8 mouse cellular contexts compared by ENCODE assay signal in genomic region chr13:64312916-64313289, GRCm38 (mm10). TPM values are rescaled to one million over a fixed set of nuclear protein-coding genes. Genes with fewer than 3 reads are reported as not detected.
DNase-seq lines count a peak whose midpoint lies in the region; ATAC-seq and TF ChIP-seq lines count a peak whose summit lies in the region.

No protein-coding gene starts in this region.

- H3K4me2 ChIP-seq in lung, postnatal 0 days (replicated peaks; ENCODE audit: low read depth, low read length) = peak overlapping the region; percentile 68
- H3K4me2 ChIP-seq in forebrain, embryonic 12.5 days = peak overlapping the region; percentile 59
- H3K4me2 ChIP-seq in liver, embryonic 11.5 days = peak overlapping the region; percentile 73
- peak overlapping the region; percentile 63 for H3K4me2 ChIP-seq in stomach, embryonic 15.5 days

- H3K27ac ChIP-seq in lung, postnatal 0 days (ENCODE audit: low read length) = peak overlapping the region; percentile 2; the same call in 1 of the 2 replicates
- H3K27ac ChIP-seq in forebrain, embryonic 12.5 days = no peak overlapping the region
- H3K27ac ChIP-seq in liver, embryonic 11.5 days (ENCODE audit: low read depth, low read length) = peak overlapping the region; percentile 50
- peak overlapping the region; percentile 45; the same call in 1 of the 2 replicates for H3K27ac ChIP-seq in stomach, embryonic 15.5 days

- no peak for ATAC-seq in lung, postnatal 0 days
- ATAC-seq in forebrain, embryonic 12.5 days (ENCODE audit: low FRiP score) = peak; percentile 48
- peak; percentile 49 for ATAC-seq in liver, embryonic 11.5 days (replicated peaks; ENCODE audit: low FRiP score)
- no peak for ATAC-seq in stomach, embryonic 15.5 days (ENCODE audit: insufficient read depth, low FRiP score, low read depth)

- H3K9ac ChIP-seq in lung, postnatal 0 days (replicated peaks; ENCODE audit: low read depth) = no peak overlapping the region
- H3K9ac ChIP-seq in forebrain, embryonic 12.5 days = no peak overlapping the region
- H3K9ac ChIP-seq in liver, embryonic 11.5 days (ENCODE audit: low read depth, low read length) = peak overlapping the region; percentile 74
- H3K9ac ChIP-seq in stomach, embryonic 15.5 days = no peak overlapping the region

- H3K36me3 ChIP-seq in lung, postnatal 0 days (ENCODE audit: insufficient read depth, low read length) = peaks cover 8% of the 10 kb centered on the region
- no peaks in the 10 kb centered on the region for H3K36me3 ChIP-seq in forebrain, embryonic 12.5 days (replicated peaks)
- H3K36me3 ChIP-seq in liver, embryonic 11.5 days (ENCODE audit: control insufficient read depth, insufficient read depth, low read length) = no peaks in the 10 kb centered on the region
- 0 out of 2 replicates have a peak, but pooled peaks cover 2% of the 10 kb centered on the region for H3K36me3 ChIP-seq in stomach, embryonic 15.5 days

- H3K4me1 ChIP-seq in lung, postnatal 0 days (ENCODE audit: insufficient read depth, low read depth, low read length) = peaks cover 7% of the 10 kb centered on the region
- peaks cover 8% of the 10 kb centered on the region; the same call in 1 of the 2 replicates for H3K4me1 ChIP-seq in forebrain, embryonic 12.5 days
- H3K4me1 ChIP-seq in liver, embryonic 11.5 days (replicated peaks; ENCODE audit: control insufficient read depth, insufficient read depth, low read length) = peaks cover 28% of the 10 kb centered on the region
- peaks cover 16% of the 10 kb centered on the region; the same call in 1 of the 2 replicates for H3K4me1 ChIP-seq in stomach, embryonic 15.5 days

- 0% methylated on average over 2 of the region's 2 CpGs for WGBS in lung, postnatal 0 days
- whole genome bisulfite sequencing in forebrain, embryonic 12.5 days = 2% methylated on average over 2 of the region's 2 CpGs
- WGBS in liver, embryonic 11.5 days = 0% methylated on average over 2 of the region's 2 CpGs
- 0% methylated on average over 2 of the region's 2 CpGs for WGBS in stomach, embryonic 15.5 days

- peak overlapping the region; percentile 84; the same call in 1 of the 2 replicates for H3K4me3 ChIP-seq in lung, postnatal 0 days (ENCODE audit: low read depth, low read length)
- H3K4me3 ChIP-seq in forebrain, embryonic 12.5 days (replicated peaks) = peak overlapping the region; percentile 65
- H3K4me3 ChIP-seq in liver, embryonic 11.5 days (ENCODE audit: low read depth, low read length) = peak overlapping the region; percentile 56
- H3K4me3 ChIP-seq in stomach, embryonic 15.5 days (replicated peaks) = peak overlapping the region; percentile 77

- H3K27me3 ChIP-seq in lung, postnatal 0 days (replicated peaks; ENCODE audit: insufficient read depth, low read length) = no peaks in the 10 kb centered on the region
- no peaks in the 10 kb centered on the region; the same call in 1 of the 2 replicates for H3K27me3 ChIP-seq in forebrain, embryonic 12.5 days
- H3K27me3 ChIP-seq in liver, embryonic 11.5 days (replicated peaks; ENCODE audit: control insufficient read depth, insufficient read depth, low read length) = no peaks in the 10 kb centered on the region
- no peaks in the 10 kb centered on the region for H3K27me3 ChIP-seq in stomach, embryonic 15.5 days (replicated peaks)

- TF ChIP-seq CTCF in lung, postnatal 0 days (IDR thresholded peaks at IDR 0.05) = no peak

- H3K9me3 ChIP-seq in lung, postnatal 0 days (ENCODE audit: low read length) = no peaks in the 10 kb centered on the region
- no peaks in the 10 kb centered on the region for H3K9me3 ChIP-seq in forebrain, embryonic 12.5 days
- H3K9me3 ChIP-seq in liver, embryonic 11.5 days (ENCODE audit: control insufficient read depth, low read length) = no peaks in the 10 kb centered on the region
- H3K9me3 ChIP-seq in stomach, embryonic 15.5 days = no peaks in the 10 kb centered on the region

- DNase-seq in lung, postnatal 0 days (ENCODE audit: low spot score) = no peak
- DNase-seq in lung, postnatal 10 days = no peak
- no peak for DNase-seq in liver, embryonic 11.5 days (ENCODE audit: low spot score)
- no peak for DNase-seq in thymus, postnatal 0 days (ENCODE audit: low spot score)
- DNase-seq in right cerebral cortex, postnatal 14 days = no peak
- no peak for DNase-seq in adrenal gland, postnatal 10 days

- no peak for TF ChIP-seq EP300 in lung, postnatal 0 days (IDR thresholded peaks at IDR 0.05)

RNA-seq across cellular contexts. Expression of gene Aaed1, which starts 0.4 kb away (rescaled TPM):
- 89.2 and 94.2 TPM in 2 replicates for polyA plus RNA-seq in lung, postnatal 0 days (2015; fragmentation: Nextera tagmentation; extraction: Ambion mirVana)
- polyA plus RNA-seq in forebrain, embryonic 12.5 days (2016; fragmentation: Nextera tagmentation; extraction: Ambion mirVana) = 15.7 and 16.9 TPM in 2 replicates
- polyA plus RNA-seq in liver, embryonic 11.5 days (2014; fragmentation: Nextera tagmentation; extraction: Ambion mirVana) = 43.0 and 45.5 TPM in 2 replicates
- 63.7 and 63.9 TPM in 2 replicates for polyA plus RNA-seq in stomach, embryonic 15.5 days (2015; fragmentation: Nextera tagmentation; extraction: Ambion mirVana)
- 29.6 and 34.2 TPM in 2 replicates for polyA plus RNA-seq in thymus, postnatal 0 days (2015; fragmentation: Nextera tagmentation; extraction: Ambion mirVana)
- 10 to 100 TPM; 52.7 to 57.2 TPM for total RNA-seq in adrenal gland, postnatal 10 days (2021)

RNA-seq across cellular contexts. Expression of gene Cdc14b, which starts 37.8 kb away (rescaled TPM):
- polyA plus RNA-seq in lung, postnatal 0 days (2015; fragmentation: Nextera tagmentation; extraction: Ambion mirVana) = 4.7 and 5.3 TPM in 2 replicates
- polyA plus RNA-seq in forebrain, embryonic 12.5 days (2016; fragmentation: Nextera tagmentation; extraction: Ambion mirVana) = 8.3 and 11.2 TPM in 2 replicates
- polyA plus RNA-seq in liver, embryonic 11.5 days (2014; fragmentation: Nextera tagmentation; extraction: Ambion mirVana) = 16.6 and 17.5 TPM in 2 replicates
- polyA plus RNA-seq in stomach, embryonic 15.5 days (2015; fragmentation: Nextera tagmentation; extraction: Ambion mirVana) = 24.5 and 26.1 TPM in 2 replicates
- 10.8 and 11.3 TPM in 2 replicates for polyA plus RNA-seq in thymus, postnatal 0 days (2015; fragmentation: Nextera tagmentation; extraction: Ambion mirVana)
- 10 to 100 TPM; 10.1 TPM for total RNA-seq in adrenal gland, postnatal 10 days (2021)

RNA-seq across cellular contexts. Expression of gene Ctsl, which starts 57.8 kb away (rescaled TPM):
- 251 and 269 TPM in 2 replicates for polyA plus RNA-seq in lung, postnatal 0 days (2015; fragmentation: Nextera tagmentation; extraction: Ambion mirVana)
- 79.9 and 81.7 TPM in 2 replicates for polyA plus RNA-seq in forebrain, embryonic 12.5 days (2016; fragmentation: Nextera tagmentation; extraction: Ambion mirVana)
- polyA plus RNA-seq in liver, embryonic 11.5 days (2014; fragmentation: Nextera tagmentation; extraction: Ambion mirVana) = 160 and 164 TPM in 2 replicates
- 221 and 248 TPM in 2 replicates for polyA plus RNA-seq in stomach, embryonic 15.5 days (2015; fragmentation: Nextera tagmentation; extraction: Ambion mirVana)
- polyA plus RNA-seq in thymus, postnatal 0 days (2015; fragmentation: Nextera tagmentation; extraction: Ambion mirVana) = 2,169 and 2,296 TPM in 2 replicates
- 100 to 1,000 TPM; 254 to 384 TPM for total RNA-seq in adrenal gland, postnatal 10 days (2021)

Comparison
In these comparisons a context has a peak if more than half of its experiments do, and no peak if none do; other contexts are left out.
1. ATAC-seq: peak in forebrain, embryonic 12.5 days (single experiment) and liver, embryonic 11.5 days (single experiment); none in lung, postnatal 0 days (single experiment) and stomach, embryonic 15.5 days (single experiment).
2. Peak in every context shown above with its lines, with median percentiles within 50 percentile points of each other: H3K4me2 ChIP-seq and H3K4me3 ChIP-seq.